Comparison of ENCODE assay signal across 13 mouse cellular contexts in genomic region chr6:38523851-38524250, GRCm38 (mm10). TPM values are rescaled to one million over a fixed set of nuclear protein-coding genes. Genes with fewer than 3 reads are reported as not detected.
DNase-seq lines count a peak whose midpoint lies in the region; ATAC-seq and TF ChIP-seq lines count a peak whose summit lies in the region.
"Had no signal": no experiment of that assay in that cellular context is flagged by ENCODE, and none has a peak within 500 bp of the region (broad histone marks: within the 10 kb centered on the region; RNA-seq: fewer than 3 reads in every experiment).

No protein-coding gene starts in this region.

- H3K4me3 ChIP-seq in heart, embryonic 14.5 days (ENCODE audit: control insufficient read depth in 1 of 2, insufficient read depth in 1 of 2, low read depth in 1 of 2, low read length in 2 of 2), result no peak overlapping the region
- H3K4me3 ChIP-seq in E14TG2a.4 (replicated peaks; ENCODE audit: low read length), result peak overlapping the region; percentile 50
- no peak overlapping the region for H3K4me3 ChIP-seq in liver, postnatal 0 days (ENCODE audit: low read depth, low read length)
- H3K4me3 ChIP-seq in left cerebral cortex, adult 2 months, result no peak overlapping the region
- H3K4me3 ChIP-seq: erythroblast, embryonic 14.5 days; stomach, embryonic 15.5 days had no signal

- no peak for TF ChIP-seq EP300 in liver, postnatal 0 days (IDR thresholded peaks at IDR 0.05; ENCODE audit: low read depth)

- H3K9me3 ChIP-seq in heart, embryonic 14.5 days (ENCODE audit: control insufficient read depth, low read length), result no peaks in the 10 kb centered on the region
- no peaks in the 10 kb centered on the region for H3K9me3 ChIP-seq in E14TG2a.4 (ENCODE audit: low read length)
- H3K9me3 ChIP-seq in liver, postnatal 0 days (ENCODE audit: low read length), result no peaks in the 10 kb centered on the region
- H3K9me3 ChIP-seq: stomach, embryonic 15.5 days had no signal

- intact Hi-C loops in heart, postnatal 10 days (cut with DNase I), result no loop called here
- intact Hi-C loops in left cerebral cortex, adult 2 months (cut with DNase I), result no loop called here

- no peak for ATAC-seq in heart, embryonic 14.5 days (ENCODE audit: insufficient number of reproducible peaks, insufficient read depth, low FRiP score, low read depth)
- ATAC-seq in liver, postnatal 0 days, result no peak

- H3K36me3 ChIP-seq in heart, embryonic 14.5 days (ENCODE audit: control insufficient read depth, insufficient read depth, low read length), result 0 out of 2 replicates have a peak, but pooled peaks cover 4% of the 10 kb centered on the region
- no peaks in the 10 kb centered on the region for H3K36me3 ChIP-seq in E14TG2a.4 (ENCODE audit: insufficient read depth, low read length)
- no peaks in the 10 kb centered on the region for H3K36me3 ChIP-seq in liver, postnatal 0 days (replicated peaks; ENCODE audit: insufficient read depth, low read length)
- H3K36me3 ChIP-seq: stomach, embryonic 15.5 days had no signal

- H3K27me3 ChIP-seq in heart, embryonic 14.5 days (ENCODE audit: control insufficient read depth, insufficient read depth, low read length), result no peaks in the 10 kb centered on the region
- peaks cover 2% of the 10 kb centered on the region; the same call in 1 of the 2 replicates for H3K27me3 ChIP-seq in E14TG2a.4 (ENCODE audit: insufficient read depth, low read length)
- H3K27me3 ChIP-seq in liver, postnatal 0 days (ENCODE audit: insufficient read depth, low read length), result no peaks in the 10 kb centered on the region
- H3K27me3 ChIP-seq: stomach, embryonic 15.5 days had no signal

- no peak for TF ChIP-seq CTCF in E14TG2a.4 (conservative IDR thresholded peaks at IDR 0.05; ENCODE audit: low read length)
- no peak for TF ChIP-seq CTCF in liver, postnatal 0 days (IDR thresholded peaks at IDR 0.05; ENCODE audit: low read depth)
- no peak for TF ChIP-seq CTCF in left cerebral cortex, adult 2 months (IDR thresholded peaks at IDR 0.05)

- H3K27ac ChIP-seq in heart, embryonic 14.5 days (replicated peaks in 1 of 2; ENCODE audit: control insufficient read depth in 1 of 2, insufficient read depth in 1 of 2, low read depth in 2 of 2, low read length in 2 of 2), result no peak overlapping the region
- H3K27ac ChIP-seq in liver, postnatal 0 days (ENCODE audit: low read depth), result no peak overlapping the region
- no peak overlapping the region for H3K27ac ChIP-seq in left cerebral cortex, adult 2 months
- H3K27ac ChIP-seq: stomach, embryonic 15.5 days had no signal

- peaks cover 2 to 5% of the 10 kb centered on the region in 2 experiments; a peak in 1 of 4 replicates for H3K4me1 ChIP-seq in heart, embryonic 14.5 days (ENCODE audit: control insufficient read depth in 2 of 2, insufficient read depth in 2 of 2, low read length in 2 of 2)
- peaks cover 20% of the 10 kb centered on the region for H3K4me1 ChIP-seq in E14TG2a.4 (replicated peaks; ENCODE audit: low read depth, low read length)
- H3K4me1 ChIP-seq in liver, postnatal 0 days (ENCODE audit: insufficient read depth), result peaks cover 5% of the 10 kb centered on the region
- H3K4me1 ChIP-seq: stomach, embryonic 15.5 days had no signal

- WGBS in heart, embryonic 14.5 days, result 22% methylated on average over 8 of the region's 8 CpGs
- 17% methylated on average over 8 of the region's 8 CpGs for WGBS in liver, postnatal 0 days (ENCODE audit: insufficient replicate concordance)

- DNase-seq in heart, postnatal 10 days, result no peak
- peak; percentile 55 for DNase-seq in c-Kit-positive CD71-positive TER-119-positive erythroid progenitor cells, embryonic 14.5 days (ENCODE audit: low spot score)
- DNase-seq in liver, postnatal 0 days, result peak; percentile 60
- DNase-seq in natural killer cell, adult 2 months (ENCODE audit: low spot score in 2 of 2), result no peak
- DNase-seq in left cerebral cortex, adult 8-10 months (ENCODE audit: low spot score in 2 of 2), result no peak
- DNase-seq in left cerebral cortex, adult 2 months (ENCODE audit: extremely low spot score in 1 of 2, low spot score in 2 of 2), result no peak
- DNase-seq: cerebellum, adult 2 months; gastrocnemius, postnatal 36 days; kidney, adult 2 months had no signal

- H3K9ac ChIP-seq in heart, embryonic 14.5 days (ENCODE audit: low read length), result no peak overlapping the region
- H3K9ac ChIP-seq in liver, postnatal 0 days (replicated peaks), result no peak overlapping the region
- H3K9ac ChIP-seq: stomach, embryonic 15.5 days had no signal

- H3K4me2 ChIP-seq in heart, embryonic 14.5 days (ENCODE audit: low read length), result peak overlapping the region; percentile 16
- H3K4me2 ChIP-seq in liver, postnatal 0 days (ENCODE audit: low read depth, low read length), result peak overlapping the region; percentile 50
- H3K4me2 ChIP-seq: stomach, embryonic 15.5 days had no signal

RNA-seq across cellular contexts. Expression of gene Fmc1, which starts 9.5 kb away (rescaled TPM):
- 284 and 300 TPM in 2 replicates for polyA plus RNA-seq in heart, embryonic 14.5 days (2014; fragmentation: Nextera tagmentation; extraction: Ambion mirVana)
- total RNA-seq in heart, postnatal 10 days (2021), result 100 to 1,000 TPM; 217 to 225 TPM
- polyA plus RNA-seq in liver, postnatal 0 days (2015; fragmentation: Nextera tagmentation; extraction: Ambion mirVana), result 127 and 139 TPM in 2 replicates
- total RNA-seq in left cerebral cortex, adult 8-10 months (2022), result 10 to 100 TPM; 45.1 to 62.4 (median 52.2) TPM
- total RNA-seq in left cerebral cortex, adult 2 months (2021), result 10 to 100 TPM; 53.2 to 58.7 TPM

RNA-seq across cellular contexts. Expression of gene Luc7l2, which starts 27.3 kb away (rescaled TPM):
- polyA plus RNA-seq in heart, embryonic 14.5 days (2014; fragmentation: Nextera tagmentation; extraction: Ambion mirVana), result 47.2 and 48.0 TPM in 2 replicates
- 100 to 1,000 TPM; 125 to 128 TPM for total RNA-seq in heart, postnatal 10 days (2021)
- polyA plus RNA-seq in liver, postnatal 0 days (2015; fragmentation: Nextera tagmentation; extraction: Ambion mirVana), result 18.0 and 19.1 TPM in 2 replicates
- 100 to 1,000 TPM; 175 to 178 (median 176) TPM for total RNA-seq in left cerebral cortex, adult 8-10 months (2022)
- 100 to 1,000 TPM; 180 to 183 TPM for total RNA-seq in left cerebral cortex, adult 2 months (2021)

Comparison
In these comparisons a context has a peak if more than half of its experiments do, and no peak if none do; other contexts are left out.
1. DNase-seq: peak in c-Kit-positive CD71-positive TER-119-positive erythroid progenitor cells, embryonic 14.5 days (single experiment) and liver, postnatal 0 days (single experiment); none in heart, postnatal 10 days (0 of 2), natural killer cell, adult 2 months (0 of 2), left cerebral cortex, adult 8-10 months (0 of 2) and left cerebral cortex, adult 2 months (0 of 2).